Mouse (Mus musculus): ENCODE results near the gene Gabrr1.
"Not testable (repeated sequence)": the region's sequence is repeated elsewhere in the genome, so short reads cannot be mapped to it uniquely, and the experiment has no call there.

Gene Gabrr1

DNA sequence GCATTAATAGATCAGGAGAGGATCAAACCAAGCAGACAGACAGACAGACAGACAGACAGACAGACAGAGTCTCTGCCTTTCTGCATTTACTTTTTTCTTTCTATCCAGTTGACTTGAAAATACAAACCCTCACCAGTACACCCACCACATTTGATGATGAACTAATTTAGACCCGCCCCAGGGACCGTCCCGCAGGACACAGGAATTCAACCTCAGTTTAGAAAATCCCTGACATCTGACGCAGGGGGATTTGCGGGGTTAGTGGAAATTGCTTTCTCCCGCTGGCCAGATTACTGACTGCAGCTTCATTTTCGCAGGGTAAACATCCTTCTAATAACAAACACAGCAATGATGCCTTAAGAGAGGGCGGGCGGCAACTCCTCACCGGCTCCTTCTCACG is at the start of gene Gabrr1:
Gene Gabrr1, plus strand, starts transcription at position 301 of the 400 bp plus-strand sequence.
- no peak for DNase-seq

DNA sequence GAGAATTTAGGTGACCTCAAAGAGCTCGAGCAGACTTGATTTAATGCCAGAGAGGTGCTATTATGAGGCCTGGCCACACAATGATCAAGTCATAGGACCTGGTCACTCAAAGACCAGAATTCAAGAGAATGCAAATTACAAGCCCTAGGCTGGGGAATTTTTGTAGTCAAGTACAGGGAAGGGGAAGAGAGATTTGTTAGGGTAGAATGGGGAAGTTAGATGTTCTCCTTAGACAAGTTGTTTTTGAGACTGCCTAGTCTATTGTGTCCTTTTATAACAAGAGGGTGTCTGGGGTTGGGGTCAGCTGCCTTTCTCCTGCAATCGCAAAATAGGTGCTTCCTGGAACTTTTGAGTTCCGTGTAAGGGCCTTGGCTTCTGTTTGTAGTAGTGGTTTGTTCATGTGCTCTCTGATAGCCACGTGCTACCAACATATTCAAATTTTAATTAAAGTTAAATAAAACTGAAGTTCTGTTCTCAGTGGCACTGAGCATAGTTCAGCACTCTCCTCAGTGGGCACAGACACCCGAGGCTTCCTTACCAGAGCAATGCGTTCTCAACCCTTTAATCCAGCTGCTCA is 33.1 kb upstream of the Gabrr1 start:
- no peak for DNase-seq

DNA sequence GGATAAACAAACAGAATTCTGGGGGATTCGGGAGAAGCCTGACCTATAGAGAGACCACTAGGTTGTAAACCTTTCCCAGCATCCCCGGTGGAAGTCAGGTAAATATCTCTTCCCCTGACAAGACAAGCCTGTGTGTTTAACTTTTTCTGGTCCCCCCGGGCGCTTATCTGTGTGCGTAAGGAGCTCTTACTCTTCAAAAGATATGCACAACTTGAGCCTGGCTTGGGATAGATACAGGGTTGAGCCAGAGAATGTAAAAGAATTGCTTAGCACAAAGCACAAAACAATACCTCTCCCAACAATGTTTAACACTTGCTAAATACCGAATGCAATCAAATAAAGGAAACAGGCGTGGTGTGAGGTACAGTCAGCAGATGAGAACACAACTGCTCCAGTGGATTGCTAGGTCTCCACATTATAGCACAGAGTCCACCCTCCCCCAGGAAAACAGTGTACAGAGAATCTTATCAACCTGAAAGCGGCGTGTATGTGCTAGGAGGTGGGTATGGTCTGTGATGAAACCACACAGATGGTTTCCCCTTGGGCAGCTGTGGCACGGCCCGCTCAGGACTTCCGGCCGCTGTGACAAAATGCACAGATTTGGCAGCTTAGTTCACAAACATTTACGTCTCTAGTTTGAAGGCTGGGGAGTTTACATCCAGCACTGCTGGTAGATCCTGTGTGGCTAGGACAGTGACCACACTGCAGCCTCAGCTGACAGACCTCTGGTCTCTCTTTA is 22.4 kb upstream of the Gabrr1 start:
- DNase-seq = no peak

DNA sequence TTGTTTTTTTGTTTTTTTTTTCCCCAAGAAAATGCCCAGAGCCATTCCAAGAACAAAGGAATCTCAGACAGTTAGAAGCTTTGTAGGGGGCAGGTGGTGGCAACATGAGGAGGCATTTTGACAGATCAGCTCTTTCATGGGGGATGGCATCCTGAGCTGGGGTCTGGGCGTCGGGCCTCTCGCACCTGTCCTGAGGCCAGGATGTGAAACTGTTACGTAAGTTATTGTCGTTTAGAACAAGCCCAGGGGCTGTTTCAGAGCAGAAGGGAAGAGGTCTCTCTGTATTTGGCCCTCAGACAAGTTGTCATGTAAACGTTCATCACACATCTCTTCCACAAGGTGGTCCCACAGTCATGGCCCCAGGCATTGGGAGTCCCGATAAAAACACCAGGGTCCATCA is 21.5 kb upstream of the Gabrr1 start:
- no peak for DNase-seq

DNA sequence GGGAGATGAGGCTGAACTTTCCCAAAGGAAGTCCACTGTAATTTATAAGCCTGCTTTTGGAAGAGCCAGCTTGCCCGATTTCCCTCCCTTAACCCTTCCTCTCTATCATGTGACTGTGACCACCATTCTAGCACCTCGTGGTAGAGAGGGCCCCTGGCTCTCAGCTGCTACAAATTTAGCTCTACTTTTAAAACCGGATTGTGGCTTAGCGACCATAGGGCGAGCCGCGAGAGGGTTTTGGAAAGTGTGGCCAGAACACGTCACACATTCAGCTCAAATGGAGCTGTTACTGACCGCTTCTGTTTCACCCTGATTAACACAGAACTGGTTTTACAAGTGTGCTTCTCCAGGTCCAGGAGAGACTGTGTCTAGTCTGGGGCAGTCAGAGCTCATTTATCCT is 21.0 kb upstream of the Gabrr1 start:
- no peak for DNase-seq

DNA sequence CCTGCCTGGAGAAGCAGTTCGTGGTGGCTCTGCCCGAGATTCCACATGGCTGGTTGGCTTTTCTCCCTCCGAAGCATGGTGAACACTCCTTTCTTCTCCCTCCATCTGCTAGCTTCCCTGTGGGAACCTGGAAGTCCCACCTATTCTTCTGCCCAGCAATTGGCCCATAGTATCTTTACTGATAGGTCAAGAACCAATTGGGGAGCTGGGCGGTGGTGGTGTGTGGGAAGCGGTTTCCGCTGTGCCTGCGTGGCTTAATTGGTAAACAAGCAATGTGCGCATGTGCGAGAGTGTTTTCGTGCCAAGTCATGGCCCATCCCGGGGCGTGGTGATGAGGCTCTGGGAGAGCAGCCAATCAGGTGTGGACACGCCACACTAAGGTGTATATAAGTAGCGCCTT is 19.5 kb upstream of the Gabrr1 start:
- not testable (repeated sequence) for DNase-seq

DNA sequence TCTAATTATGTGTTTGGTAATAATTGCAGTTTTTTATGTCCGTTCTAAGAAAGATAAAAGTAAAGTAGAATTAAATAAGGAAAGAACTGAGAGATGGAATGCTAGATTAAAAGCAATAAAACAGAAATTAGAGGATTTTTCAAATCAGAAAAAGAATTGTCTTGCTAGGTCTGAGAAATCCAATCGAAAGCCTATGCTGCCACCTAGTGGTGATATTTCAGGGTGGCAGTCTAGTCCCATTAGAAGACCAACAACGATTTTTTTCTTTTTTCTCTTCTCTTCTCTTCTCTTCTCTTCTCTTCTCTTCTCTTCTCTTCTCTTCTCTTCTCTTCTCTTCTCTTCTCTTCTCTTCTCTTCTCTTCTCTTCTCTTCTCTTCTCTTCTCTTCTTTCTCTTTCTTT is 13.2 kb upstream of the Gabrr1 start:
- peak; percentile 82 for DNase-seq

DNA sequence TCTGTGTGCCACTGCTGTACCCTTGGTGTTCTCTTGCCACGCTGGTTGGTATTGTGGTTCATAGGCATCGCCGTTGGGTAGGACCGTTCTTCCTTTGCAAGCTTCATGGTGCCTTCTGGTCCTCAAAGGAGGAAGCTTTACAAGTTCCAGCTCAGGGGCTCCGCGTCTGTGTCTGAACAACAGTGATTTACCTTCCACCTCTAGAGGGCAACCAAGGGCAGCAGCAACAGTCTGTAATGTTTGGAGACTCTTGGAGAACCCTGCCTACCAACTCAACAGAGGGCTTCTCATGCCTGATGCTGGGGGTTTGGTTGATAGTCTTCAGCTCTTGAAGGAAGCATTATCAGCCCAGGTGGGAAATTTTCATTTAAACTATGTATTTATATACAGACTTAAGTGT is 7.8 kb upstream of the Gabrr1 start:
- DNase-seq = peak; percentile 63

DNA sequence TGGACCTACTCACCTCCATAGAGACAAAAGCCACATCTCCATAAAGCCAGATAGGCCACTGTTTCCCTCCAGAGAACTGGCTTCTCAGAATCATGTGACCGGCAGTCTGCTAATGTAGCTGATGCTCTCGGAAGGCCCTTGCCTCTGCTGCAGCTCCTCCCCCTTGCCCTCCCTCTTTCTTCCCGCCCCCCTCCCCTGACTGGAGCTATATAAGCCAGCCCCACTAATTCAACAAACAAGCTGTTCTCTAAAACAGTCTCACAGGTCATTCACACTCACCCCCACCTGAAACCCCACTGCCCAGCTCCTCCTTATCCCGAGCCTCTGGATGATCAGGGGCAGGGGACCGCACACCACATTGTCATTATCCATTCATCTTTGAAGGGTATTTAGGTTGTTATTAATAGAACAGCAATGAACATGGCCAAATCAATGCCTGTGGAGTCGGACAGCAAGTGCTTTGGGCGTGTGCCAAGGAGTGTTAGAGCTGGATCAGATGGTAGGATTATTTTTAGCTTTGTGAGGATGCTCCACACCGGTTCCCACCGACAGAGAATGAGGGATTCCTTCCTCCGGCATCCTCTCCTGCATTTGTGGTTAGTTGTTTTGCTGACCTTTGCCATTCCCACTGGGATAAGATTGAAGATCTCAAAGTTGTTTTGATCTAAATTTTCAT is 6.8 kb upstream of the Gabrr1 start:
- peak; percentile 62 for DNase-seq

DNA sequence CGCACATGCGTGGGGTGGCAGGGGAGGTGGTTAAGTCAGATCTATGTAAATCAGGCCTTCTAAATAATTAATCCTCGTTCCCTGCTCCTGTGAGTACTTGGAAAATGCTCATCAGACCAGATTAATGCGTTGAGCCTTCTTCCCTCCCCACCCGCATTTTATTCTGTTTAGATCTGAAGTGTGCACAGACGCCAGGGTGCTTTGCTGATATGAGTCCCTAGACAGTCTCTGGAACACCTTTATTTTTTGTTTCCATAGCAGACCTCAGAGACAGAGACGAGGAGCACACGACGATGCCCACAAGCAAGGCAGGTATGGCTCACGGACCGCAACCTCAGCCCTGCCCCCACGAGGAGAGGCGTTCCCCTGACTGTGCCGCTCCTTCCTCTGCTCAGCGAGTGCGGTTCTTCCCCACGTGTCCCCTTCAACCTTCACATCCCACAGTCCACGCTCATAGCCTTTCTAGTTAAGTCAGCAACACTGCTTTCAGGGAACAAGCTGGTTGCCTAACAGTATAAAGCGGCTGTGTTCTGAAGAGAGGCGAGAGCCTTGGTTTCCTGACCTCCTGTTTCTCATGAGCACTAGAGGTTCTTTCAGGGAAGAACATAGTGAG is 14.5 kb downstream of the Gabrr1 start:
- no peak for DNase-seq

DNA sequence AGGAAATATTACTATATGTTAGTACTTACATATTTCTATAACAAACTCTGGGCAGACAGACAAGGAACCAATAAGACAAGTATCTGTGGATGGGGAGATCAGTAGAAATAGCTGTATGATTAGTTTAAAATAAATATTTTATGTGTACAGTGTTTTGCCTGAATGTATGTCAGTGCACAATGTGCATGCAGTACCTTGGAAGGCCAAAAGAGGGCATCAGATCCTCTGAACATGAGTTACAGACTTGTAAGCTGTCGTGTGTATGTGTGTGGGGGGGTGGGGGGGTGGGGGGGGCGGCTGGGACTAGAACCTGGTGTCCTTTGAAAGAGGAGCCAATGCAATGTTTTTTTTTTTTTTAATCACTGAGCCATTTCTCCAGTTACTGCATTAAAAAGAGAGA is 15.5 kb downstream of the Gabrr1 start:
- DNase-seq = peak; percentile 32

DNA sequence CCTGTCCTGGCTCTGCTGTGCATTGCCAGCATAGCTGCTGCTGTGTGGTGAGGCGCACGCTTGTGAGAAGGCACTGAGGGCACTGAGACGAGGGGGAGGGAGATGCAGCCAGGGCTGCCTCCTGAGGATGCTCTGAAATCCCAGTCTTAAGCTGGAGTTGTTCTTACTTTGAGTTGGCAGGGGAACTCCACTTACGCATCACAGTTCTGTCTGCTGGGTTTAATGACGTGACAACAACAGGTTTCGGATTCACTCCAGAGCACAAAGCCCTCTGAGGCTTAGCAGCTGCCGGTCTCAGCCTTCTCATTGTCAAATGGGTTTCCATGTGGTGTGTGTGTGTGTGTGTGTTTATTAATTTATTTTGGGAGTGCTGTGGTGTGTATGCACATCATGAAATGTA is 16.8 kb downstream of the Gabrr1 start:
- no peak for DNase-seq

DNA sequence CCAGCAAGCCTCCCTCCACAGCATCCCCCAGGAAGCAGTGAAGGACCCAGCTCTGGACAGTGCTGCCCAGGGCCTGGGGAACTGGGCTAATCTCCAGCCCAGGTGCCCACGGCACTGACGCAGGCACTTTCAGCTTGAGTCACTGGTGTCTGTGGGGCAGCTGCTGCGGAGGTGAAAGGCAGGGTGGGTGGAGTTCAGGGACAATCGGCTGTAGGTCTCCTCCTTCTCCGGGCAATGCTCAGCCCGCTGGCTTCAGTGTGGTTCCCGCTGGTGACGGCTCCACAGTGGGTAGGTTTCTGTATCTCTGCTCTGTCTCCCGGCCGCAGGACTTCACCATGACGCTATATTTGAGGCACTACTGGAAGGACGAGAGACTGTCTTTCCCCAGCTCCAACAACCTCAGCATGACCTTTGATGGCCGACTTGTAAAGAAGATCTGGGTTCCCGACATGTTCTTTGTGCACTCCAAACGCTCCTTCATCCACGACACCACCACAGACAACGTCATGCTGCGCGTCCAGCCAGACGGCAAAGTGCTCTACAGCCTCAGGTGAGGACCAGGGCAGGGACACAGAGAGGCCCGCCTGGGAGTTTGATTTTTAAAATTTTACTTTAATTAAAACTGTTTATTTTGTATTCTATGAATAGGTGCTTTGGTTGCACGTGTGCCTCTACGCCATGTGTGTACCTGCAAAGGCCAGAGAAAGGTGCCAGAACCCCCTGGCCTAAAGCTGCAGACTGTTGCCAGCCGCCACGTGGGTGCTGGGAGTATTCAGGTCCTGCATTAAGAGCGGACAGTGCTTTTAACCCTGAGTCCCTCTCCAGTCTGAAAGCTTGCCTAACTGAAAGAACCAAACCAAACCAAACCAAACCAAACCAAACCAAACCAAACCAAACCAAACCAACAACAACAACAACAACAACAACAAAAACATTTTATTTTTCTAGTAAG is 20.0 kb downstream of the Gabrr1 start:
- DNase-seq = no peak

DNA sequence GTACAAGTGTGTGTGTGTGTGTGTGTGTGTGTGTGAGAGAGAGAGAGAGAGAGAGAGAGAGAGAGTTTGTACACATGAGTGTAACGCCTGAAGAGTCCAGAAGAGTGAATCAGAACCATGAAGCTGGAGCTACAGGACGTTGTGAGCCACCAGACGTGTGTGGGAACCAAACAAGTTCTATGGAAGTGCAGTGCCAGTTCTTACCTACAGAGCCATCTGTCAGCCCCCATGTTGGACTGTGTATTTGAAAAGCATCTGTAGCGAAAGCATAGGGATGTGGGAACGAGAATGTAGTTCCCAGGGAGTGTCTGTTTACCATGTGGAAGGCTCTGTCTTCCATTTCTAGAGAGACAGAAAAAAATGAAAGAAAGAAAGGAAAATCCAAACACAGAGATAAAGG is 51.2 kb downstream of the Gabrr1 start:
- no peak for DNase-seq

DNA sequence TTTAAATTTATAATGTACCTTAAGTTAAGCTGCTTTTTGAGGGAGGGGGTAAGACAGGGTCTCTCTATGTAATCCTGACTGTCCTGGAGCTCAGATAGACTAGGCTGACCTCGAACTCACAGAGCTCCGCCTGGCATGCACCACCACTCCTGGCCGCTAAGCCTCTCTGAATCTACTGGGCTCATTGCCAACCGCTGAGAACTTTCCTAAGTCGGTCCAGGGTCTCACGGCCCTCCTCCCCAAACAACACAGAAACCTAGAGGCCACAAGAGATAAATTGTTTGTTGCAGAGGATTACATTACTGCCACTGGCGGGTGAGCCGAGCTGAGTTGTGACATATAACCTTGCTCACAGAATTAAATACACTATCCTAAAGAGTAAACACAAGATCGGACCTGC is 55.8 kb downstream of the Gabrr1 start:
- DNase-seq = peak; percentile 56

DNA sequence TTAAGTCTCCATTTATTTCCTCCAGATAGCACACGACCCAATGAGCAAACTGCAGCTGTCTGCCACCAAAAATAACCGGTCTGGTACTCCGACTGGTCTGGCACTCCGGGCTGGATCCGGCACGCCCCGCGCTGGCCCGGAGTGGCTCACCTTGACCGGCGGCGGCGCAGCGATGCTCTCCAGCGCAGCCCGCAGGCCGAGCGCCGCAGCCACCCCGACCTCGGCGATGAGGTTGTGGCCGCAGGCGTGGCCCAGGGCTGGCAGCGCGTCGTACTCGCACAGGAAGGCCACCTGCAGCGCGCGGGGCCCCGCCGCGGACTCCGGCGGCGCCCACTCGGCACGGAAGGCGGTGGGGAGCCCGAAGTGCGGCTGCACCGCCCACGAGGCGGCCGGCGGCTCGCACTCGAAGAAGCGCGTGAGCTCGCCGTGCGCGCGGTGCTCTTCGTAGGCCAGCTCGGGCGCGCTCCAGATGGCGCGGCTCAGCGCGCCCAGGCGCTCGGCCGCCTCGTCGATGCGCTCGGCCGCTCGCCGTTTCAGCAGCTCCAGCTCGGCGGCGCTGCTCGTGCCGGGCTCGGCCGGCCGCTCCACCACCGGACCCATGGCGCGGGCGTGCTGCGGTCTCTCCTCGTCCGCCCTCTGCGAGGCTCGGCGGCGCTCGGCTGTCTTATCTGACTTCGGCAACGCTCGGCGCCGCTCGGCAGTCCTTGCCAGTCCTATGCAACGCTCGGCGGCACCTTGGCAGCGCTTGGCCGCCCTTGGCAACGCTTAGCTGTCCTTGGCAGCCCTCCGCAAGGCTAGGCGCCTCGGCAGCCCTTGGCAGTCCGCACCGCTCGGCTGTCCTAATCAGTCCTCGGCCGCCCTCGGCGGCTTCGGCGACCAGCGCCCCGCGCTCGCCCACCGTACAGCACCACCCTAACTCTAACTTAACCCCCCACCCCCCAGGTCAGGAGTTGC is 56.7 kb downstream of the Gabrr1 start:
- DNase-seq = peak; percentile 97

DNA sequence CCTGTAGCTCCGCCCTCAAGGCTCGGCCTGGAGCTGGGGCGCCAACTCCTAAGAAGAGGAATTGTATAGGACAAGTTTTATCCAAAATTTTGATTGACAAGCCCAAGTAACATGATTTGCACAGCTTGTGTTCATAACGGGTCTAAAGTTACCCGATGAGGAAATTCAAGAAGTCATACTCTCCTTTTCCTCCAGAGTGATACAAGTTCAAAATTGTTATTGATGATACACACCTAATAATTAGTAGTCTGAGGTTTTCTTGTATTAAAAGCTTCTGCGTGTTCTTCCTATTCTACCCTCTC is 57.4 kb downstream of the Gabrr1 start, which contains the start of gene Pm20d2:
Gene Pm20d2, minus strand, starts transcription at position 3 of the 302 bp plus-strand sequence.
- DNase-seq = no peak

DNA sequence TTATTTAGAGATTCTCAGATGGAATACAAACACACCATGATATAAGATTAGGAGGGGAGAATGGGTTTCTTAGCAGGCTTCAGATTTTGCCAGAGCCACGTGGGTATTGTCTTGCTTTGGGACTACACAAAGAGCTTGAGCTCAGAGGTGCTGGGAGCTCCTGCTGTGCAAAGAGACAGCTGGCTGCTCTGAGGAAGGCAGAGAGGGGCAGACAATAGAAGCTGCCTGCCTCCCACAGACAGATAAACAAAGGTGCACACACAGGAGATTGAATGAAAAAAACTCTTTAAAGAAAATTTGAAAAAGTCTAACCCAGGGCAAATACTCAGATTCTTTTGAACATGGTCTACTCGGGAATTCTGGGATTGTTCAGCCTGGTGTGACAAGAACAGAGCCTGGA is 65.8 kb downstream of the Gabrr1 start:
- no peak for DNase-seq

DNA sequence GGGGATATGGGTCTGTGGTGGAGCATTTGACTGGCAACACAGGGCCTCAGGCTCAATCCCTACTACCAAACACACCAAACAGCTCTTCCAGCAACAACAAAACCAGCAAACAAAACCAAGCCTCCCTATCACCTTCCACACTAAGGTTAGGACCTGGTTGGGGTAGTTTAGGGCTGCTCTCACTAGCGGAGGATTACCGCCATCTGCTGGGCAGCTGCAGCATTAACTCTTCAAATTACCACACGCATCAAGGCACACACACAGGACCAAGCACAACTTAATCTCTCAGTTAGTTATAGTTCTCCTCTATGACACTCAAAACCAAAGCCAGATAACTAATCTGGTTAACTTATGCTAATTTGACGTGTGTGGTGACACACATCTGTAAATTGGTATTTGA is 72.4 kb downstream of the Gabrr1 start:
- DNase-seq = peak; percentile 69

DNA sequence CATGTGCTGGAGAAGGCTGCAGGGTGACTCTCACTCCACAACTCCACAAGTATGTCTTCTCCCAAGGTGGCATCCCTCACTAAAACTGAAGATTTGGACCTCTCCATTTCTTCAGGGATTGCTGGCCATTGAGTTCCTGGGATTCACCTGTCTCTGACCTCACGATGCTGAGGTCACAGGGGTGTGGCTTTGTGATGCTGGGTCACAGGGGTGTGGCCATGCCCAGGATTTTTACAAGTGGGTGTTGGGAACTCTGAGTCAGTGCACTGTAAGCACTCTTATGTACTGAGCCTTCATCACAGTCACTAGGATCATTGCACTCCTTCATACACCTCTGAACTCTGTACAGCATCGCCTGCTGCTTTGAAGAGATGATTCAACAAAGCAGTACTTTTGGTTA is 75.2 kb downstream of the Gabrr1 start:
- DNase-seq = no peak
